Mouse (Mus musculus): ENCODE data around the gene Alyref. TPM values are rescaled to one million over a fixed set of nuclear protein-coding genes. Genes with fewer than 3 reads are reported as not detected.
"Not testable (repeated sequence)": the region's sequence is repeated elsewhere in the genome, so short reads cannot be mapped to it uniquely, and the experiment has no call there.

The Alyref gene
- polyA plus RNA-seq, 1 experiment from 2014 or later, result 282 TPM

- Histone ChIP-seq H3K36me3 (ENCODE audit: control insufficient read depth, insufficient read depth, low read length) (peaks cover 89% of the 10 kb centered on the region), H3K27ac (replicated peaks; ENCODE audit: low read depth, low read length) (no peak overlapping the region), H3K4me1 (ENCODE audit: control insufficient read depth, insufficient read depth, low read length) (no peaks in the 10 kb centered on the region), H3K9ac (replicated peaks; ENCODE audit: low read length) (no peak overlapping the region), H3K9me3 (ENCODE audit: control insufficient read depth, low read length) (no peaks in the 10 kb centered on the region), H3K4me2 (ENCODE audit: low read length) (no peak overlapping the region), H3K4me3 (replicated peaks; ENCODE audit: low read depth, low read length) (no peak overlapping the region), H3K27me3 (ENCODE audit: control insufficient read depth, insufficient read depth, low read length) (no peaks in the 10 kb centered on the region)
- DNase-seq, result no peak
- no peak for ATAC-seq (ENCODE audit: low FRiP score, low TSS enrichment)
- 95% methylated on average over 13 of the region's 13 CpGs for WGBS
Measured at GRCm38 (mm10) chr11:120562949-120563348, 35.2 kb downstream of the Alyref start.

- Histone ChIP-seq H3K4me1 (ENCODE audit: control insufficient read depth, insufficient read depth, low read length) (no peaks in the 10 kb centered on the region), H3K4me2 (ENCODE audit: low read length) (no peak overlapping the region), H3K36me3 (ENCODE audit: control insufficient read depth, insufficient read depth, low read length) (peaks cover 72% of the 10 kb centered on the region), H3K27me3 (ENCODE audit: control insufficient read depth, insufficient read depth, low read length) (no peaks in the 10 kb centered on the region), H3K27ac (replicated peaks; ENCODE audit: low read depth, low read length) (no peak overlapping the region), H3K9me3 (ENCODE audit: control insufficient read depth, low read length) (peaks cover 6% of the 10 kb centered on the region; the same call in 1 of the 2 replicates), H3K4me3 (replicated peaks; ENCODE audit: low read depth, low read length) (no peak overlapping the region), H3K9ac (replicated peaks; ENCODE audit: low read length) (no peak overlapping the region)
- DNase-seq (no peak), ATAC-seq (ENCODE audit: low FRiP score, low TSS enrichment) (no peak)
- 96% methylated on average over 13 of the region's 13 CpGs for WGBS
Measured at GRCm38 (mm10) chr11:120560952-120561728, 37.0 kb downstream of the Alyref start.

- not testable (repeated sequence) for H3K9me3 ChIP-seq (ENCODE audit: control insufficient read depth, low read length); ATAC-seq (ENCODE audit: low FRiP score, low TSS enrichment); H3K27ac ChIP-seq (replicated peaks; ENCODE audit: low read depth, low read length); DNase-seq; H3K4me3 ChIP-seq (replicated peaks; ENCODE audit: low read depth, low read length); H3K9ac ChIP-seq (replicated peaks; ENCODE audit: low read length); H3K4me2 ChIP-seq (ENCODE audit: low read length); H3K4me1 ChIP-seq (ENCODE audit: control insufficient read depth, insufficient read depth, low read length); H3K27me3 ChIP-seq (ENCODE audit: control insufficient read depth, insufficient read depth, low read length)
- WGBS, result 90% methylated on average over 6 of the region's 6 CpGs
- H3K36me3 ChIP-seq (ENCODE audit: control insufficient read depth, insufficient read depth, low read length), result peaks cover 50% of the 10 kb centered on the region
Measured at GRCm38 (mm10) chr11:120558843-120559242, 39.3 kb downstream of the Alyref start.

- Histone ChIP-seq H3K27me3 (ENCODE audit: control insufficient read depth, insufficient read depth, low read length) (no peaks in the 10 kb centered on the region), H3K9me3 (ENCODE audit: control insufficient read depth, low read length) (peaks cover 6% of the 10 kb centered on the region; the same call in 1 of the 2 replicates), H3K27ac (replicated peaks; ENCODE audit: low read depth, low read length) (no peak overlapping the region), H3K36me3 (ENCODE audit: control insufficient read depth, insufficient read depth, low read length) (peaks cover 14% of the 10 kb centered on the region), H3K4me2 (ENCODE audit: low read length) (no peak overlapping the region), H3K9ac (replicated peaks; ENCODE audit: low read length) (no peak overlapping the region), H3K4me1 (ENCODE audit: control insufficient read depth, insufficient read depth, low read length) (peaks cover 2% of the 10 kb centered on the region), H3K4me3 (replicated peaks; ENCODE audit: low read depth, low read length) (no peak overlapping the region)
- DNase-seq (no peak), ATAC-seq (ENCODE audit: low FRiP score, low TSS enrichment) (no peak)
- WGBS, result 87% methylated on average over 2 of the region's 2 CpGs
Measured at GRCm38 (mm10) chr11:120555260-120555659, 42.9 kb downstream of the Alyref start.

GRCm38 (mm10) chr11:120554834-120555233 is 43.3 kb downstream of the Alyref start:
- H3K9me3 ChIP-seq (ENCODE audit: control insufficient read depth, low read length), result peaks cover 6% of the 10 kb centered on the region; the same call in 1 of the 2 replicates
- 83% methylated on average over 7 of the region's 7 CpGs for WGBS
- peaks cover 10% of the 10 kb centered on the region for H3K36me3 ChIP-seq (ENCODE audit: control insufficient read depth, insufficient read depth, low read length)
- H3K27me3 ChIP-seq (ENCODE audit: control insufficient read depth, insufficient read depth, low read length), result no peaks in the 10 kb centered on the region
- H3K4me3 ChIP-seq (replicated peaks; ENCODE audit: low read depth, low read length), result no peak overlapping the region
- ATAC-seq (ENCODE audit: low FRiP score, low TSS enrichment) (no peak), DNase-seq (no peak)
- H3K27ac ChIP-seq (replicated peaks; ENCODE audit: low read depth, low read length), result no peak overlapping the region
- peaks cover 6% of the 10 kb centered on the region for H3K4me1 ChIP-seq (ENCODE audit: control insufficient read depth, insufficient read depth, low read length)
- no peak overlapping the region for H3K4me2 ChIP-seq (ENCODE audit: low read length)
- H3K9ac ChIP-seq (replicated peaks; ENCODE audit: low read length), result no peak overlapping the region

- Histone ChIP-seq H3K36me3 (ENCODE audit: control insufficient read depth, insufficient read depth, low read length) (no peaks in the 10 kb centered on the region), H3K4me1 (ENCODE audit: control insufficient read depth, insufficient read depth, low read length) (peaks cover 18% of the 10 kb centered on the region), H3K4me2 (ENCODE audit: low read length) (no peak overlapping the region), H3K9ac (replicated peaks; ENCODE audit: low read length) (no peak overlapping the region), H3K9me3 (ENCODE audit: control insufficient read depth, low read length) (peaks cover 5% of the 10 kb centered on the region; the same call in 1 of the 2 replicates), H3K4me3 (replicated peaks; ENCODE audit: low read depth, low read length) (no peak overlapping the region), H3K27ac (replicated peaks; ENCODE audit: low read depth, low read length) (no peak overlapping the region), H3K27me3 (ENCODE audit: control insufficient read depth, insufficient read depth, low read length) (no peaks in the 10 kb centered on the region)
- 75% methylated on average over 5 of the region's 5 CpGs for WGBS
- DNase-seq (no peak), ATAC-seq (ENCODE audit: low FRiP score, low TSS enrichment) (no peak)
Measured at GRCm38 (mm10) chr11:120552736-120553135, 45.4 kb downstream of the Alyref start.

- Histone ChIP-seq H3K27me3 (ENCODE audit: control insufficient read depth, insufficient read depth, low read length) (no peaks in the 10 kb centered on the region), H3K36me3 (ENCODE audit: control insufficient read depth, insufficient read depth, low read length) (no peaks in the 10 kb centered on the region), H3K4me1 (ENCODE audit: control insufficient read depth, insufficient read depth, low read length) (peaks cover 18% of the 10 kb centered on the region), H3K9ac (replicated peaks; ENCODE audit: low read length) (peak within 1 kb of the TSS; percentile 93), H3K9me3 (ENCODE audit: control insufficient read depth, low read length) (no peaks in the 10 kb centered on the region), H3K27ac (replicated peaks; ENCODE audit: low read depth, low read length) (peak within 1 kb of the TSS; percentile 81), H3K4me2 (ENCODE audit: low read length) (peak within 1 kb of the TSS; percentile 94), H3K4me3 (replicated peaks; ENCODE audit: low read depth, low read length) (peak within 1 kb of the TSS; percentile 98)
- no peak for DNase-seq
- 96% methylated on average over 28 of the region's 28 CpGs for WGBS
- no peak for ATAC-seq (ENCODE audit: low FRiP score, low TSS enrichment)
Measured at GRCm38 (mm10) chr11:120550810-120551440, 47.2 kb downstream of the Alyref start, which contains the start of gene Ppp1r27. Gene Ppp1r27 (minus strand): TSS chr11:120551132.

- H3K4me3 ChIP-seq (replicated peaks; ENCODE audit: low read depth, low read length), result peak overlapping the region; percentile 98
- peak overlapping the region; percentile 93 for H3K9ac ChIP-seq (replicated peaks; ENCODE audit: low read length)
- WGBS, result 72% methylated on average over 11 of the region's 11 CpGs
- DNase-seq (peak; percentile 10), ATAC-seq (ENCODE audit: low FRiP score, low TSS enrichment) (0 out of 2 replicates have a peak, but pooled peaks have one; percentile 31)
- H3K27me3 ChIP-seq (ENCODE audit: control insufficient read depth, insufficient read depth, low read length), result no peaks in the 10 kb centered on the region
- H3K4me1 ChIP-seq (ENCODE audit: control insufficient read depth, insufficient read depth, low read length), result peaks cover 18% of the 10 kb centered on the region
- no peaks in the 10 kb centered on the region for H3K9me3 ChIP-seq (ENCODE audit: control insufficient read depth, low read length)
- H3K36me3 ChIP-seq (ENCODE audit: control insufficient read depth, insufficient read depth, low read length), result peaks cover under 1% of the 10 kb centered on the region
- H3K4me2 ChIP-seq (ENCODE audit: low read length), result peak overlapping the region; percentile 94
- H3K27ac ChIP-seq (replicated peaks; ENCODE audit: low read depth, low read length), result peak overlapping the region; percentile 81
Measured at GRCm38 (mm10) chr11:120549986-120550809, 48.0 kb downstream of the Alyref start.

All from midbrain, embryonic 14.5 days (tissue).